Mouse (Mus musculus): ENCODE measurements at regions not wholly inside any gene's neighbourhood (a gene's known extent, or its start where the extent isn't known, plus 50 kb on each side); places are given as distances from the start of the nearest gene placed in this dataset.

- DNase-seq (ENCODE audit: low spot score), result peak; percentile 63
Measured at GRCm38 (mm10) chr5:118424764-118425568, 135.5 kb upstream of the Med13l start.

DNA sequence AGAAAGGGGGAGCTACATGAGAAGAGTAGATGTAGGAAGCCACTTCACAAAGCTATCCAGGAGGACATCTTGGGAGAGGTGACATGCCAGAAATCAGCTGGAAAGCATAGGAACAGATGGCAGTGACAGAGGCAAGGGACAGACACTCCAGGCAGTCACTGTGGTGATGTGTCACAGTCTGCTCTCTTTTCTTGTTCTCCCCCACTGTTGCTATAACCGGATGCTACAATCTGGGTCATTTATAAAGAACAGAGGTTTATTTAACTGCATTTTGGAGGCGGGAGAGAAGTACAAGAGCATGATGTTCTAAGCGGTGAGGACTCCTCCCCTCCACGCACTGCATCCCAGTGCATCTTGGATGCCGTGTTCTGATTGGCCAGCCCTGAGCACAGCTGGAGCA is 133.8 kb upstream of the Med13l start:
- no peak for DNase-seq (ENCODE audit: low spot score)

- no peak for DNase-seq (ENCODE audit: low spot score)
Measured at GRCm38 (mm10) chr5:118428323-118429095, 132.0 kb upstream of the Med13l start.

- no peak for DNase-seq (ENCODE audit: low spot score)
Measured at GRCm38 (mm10) chr5:118433599-118433998, 126.9 kb upstream of the Med13l start.

DNA sequence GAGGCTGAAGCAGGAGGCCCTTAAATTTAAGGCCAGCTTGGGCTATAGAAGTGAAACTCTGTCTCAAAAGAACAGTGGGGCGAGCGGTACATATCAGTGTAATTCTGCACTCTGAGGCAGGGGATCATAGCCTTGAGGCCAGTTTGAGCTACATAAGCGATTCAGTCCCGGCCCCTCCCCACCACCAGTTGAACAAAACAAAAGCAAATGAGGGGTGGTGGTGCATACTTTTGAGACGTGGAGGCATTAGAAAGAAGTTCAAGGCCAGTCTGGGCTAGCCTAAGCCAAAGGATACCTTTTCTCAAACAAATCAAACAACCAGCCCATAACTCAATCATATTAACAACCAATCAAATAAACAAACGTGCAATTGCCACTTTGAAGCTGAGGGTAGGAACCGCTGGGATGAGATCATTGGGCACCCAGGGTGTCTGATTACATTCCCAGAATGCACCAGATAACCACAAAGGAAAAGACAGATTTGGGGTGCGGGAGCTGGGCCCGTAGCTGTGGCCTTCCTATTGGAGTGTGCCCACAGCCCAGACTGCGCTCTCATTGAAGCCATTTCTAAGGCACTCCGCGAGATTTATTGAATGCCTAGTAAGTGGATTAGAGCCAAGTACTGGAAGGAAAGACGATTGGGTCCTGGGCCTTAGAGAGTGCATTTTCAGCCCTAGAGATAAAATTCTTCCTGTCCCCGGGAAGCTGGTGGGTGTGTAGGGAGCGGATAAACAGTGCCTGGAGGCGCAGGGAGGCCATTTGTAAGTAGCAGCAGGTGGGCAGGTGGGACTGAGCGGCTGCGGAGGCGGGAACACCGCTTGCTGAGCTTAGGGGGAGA is 125.5 kb upstream of the Med13l start:
- peak; percentile 42 for DNase-seq (ENCODE audit: low spot score)

DNA sequence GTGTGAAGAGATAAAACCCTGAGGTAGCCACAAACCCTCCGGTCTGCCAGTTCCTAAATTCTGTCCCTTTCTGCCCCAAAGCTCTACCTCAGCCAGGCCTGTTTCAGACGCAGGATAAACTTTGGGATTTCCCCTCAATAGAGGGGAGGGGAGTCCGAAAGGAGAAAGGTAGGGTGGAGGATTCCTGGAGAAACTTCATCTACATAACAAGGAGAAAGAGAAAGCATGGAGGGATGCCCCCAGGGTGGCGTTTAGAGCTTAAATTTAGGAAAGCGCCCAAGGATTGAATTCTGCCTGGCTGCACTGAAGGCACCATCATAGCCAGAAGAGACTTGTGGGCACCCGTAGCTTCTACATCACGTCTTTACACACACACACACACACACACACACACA is 124.9 kb upstream of the Med13l start:
- no peak for DNase-seq (ENCODE audit: low spot score)

DNA sequence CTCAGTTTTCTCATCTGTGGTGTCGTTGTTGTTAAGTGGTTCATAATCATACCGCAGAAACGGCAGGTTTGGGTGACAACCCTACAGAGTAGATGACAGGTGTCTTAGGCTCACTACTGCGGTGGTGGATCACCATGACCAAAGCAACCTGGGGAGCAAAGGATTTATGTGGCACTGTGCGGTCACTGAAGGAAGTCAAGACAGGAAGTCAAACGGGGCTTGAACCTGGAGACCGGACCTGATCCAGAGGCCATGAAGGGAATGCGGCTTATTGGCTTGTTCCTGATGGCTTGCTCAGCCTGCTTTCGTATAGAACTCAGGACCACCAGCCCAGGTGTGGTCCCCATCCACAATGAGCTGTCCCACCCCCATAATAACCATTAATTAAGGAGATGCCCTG is 124.4 kb upstream of the Med13l start:
- DNase-seq (ENCODE audit: low spot score), result no peak

DNA sequence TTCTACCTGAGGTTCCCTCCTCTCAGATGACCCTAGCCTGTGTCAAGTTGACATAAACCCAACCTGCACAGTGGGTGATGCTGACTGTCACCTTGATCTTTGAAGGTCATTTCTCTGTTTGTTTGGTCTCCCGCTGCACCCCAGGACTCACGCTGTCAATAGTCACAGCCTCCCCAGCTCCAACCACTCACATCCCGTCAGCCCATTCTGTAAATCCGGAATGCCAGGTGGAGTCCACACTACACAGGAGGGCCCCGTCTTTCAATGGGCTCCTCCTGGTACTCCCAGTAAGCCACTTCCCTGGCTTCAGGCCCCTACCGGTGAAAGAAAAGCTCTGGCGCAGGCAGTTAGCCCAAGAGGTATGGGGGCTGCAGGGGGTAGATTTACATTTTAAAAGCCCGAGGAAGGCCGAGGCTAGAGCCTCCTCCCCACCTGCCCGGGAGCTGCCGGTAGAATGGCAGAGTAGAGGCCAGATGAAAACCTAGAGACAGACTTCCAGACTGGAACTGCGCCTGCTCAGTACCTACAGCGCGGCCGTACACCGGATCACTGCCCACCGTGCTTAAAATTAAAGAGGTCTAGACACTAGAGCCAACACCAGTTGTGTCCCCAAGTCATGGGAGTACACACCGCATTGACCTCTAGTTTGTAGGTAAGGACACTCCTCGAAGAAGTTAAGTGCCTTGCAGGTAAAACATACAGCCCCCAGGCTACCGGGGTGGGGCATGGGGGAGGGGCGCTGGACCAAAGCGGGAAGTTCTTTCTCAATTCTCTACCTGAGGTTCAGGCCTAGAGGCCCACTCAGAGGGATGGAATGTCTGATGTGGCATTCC is 123.8 kb upstream of the Med13l start:
- no peak for DNase-seq (ENCODE audit: low spot score)

DNA sequence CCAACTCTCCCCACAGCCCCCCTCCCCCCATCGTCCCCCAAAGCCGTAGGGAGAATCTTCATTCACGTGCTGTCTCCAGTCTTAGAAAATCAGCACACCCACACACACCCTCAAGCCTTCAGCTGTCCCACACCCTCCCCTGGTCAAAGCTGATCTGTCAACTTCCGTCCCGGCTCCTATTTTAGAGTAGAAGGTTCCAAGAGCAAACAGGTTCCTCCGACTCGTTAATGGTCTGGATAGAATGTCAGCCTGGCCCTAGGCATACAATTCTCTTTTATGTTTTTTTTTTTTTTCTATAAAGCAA is 123.2 kb upstream of the Med13l start:
- no peak for DNase-seq (ENCODE audit: low spot score)

GRCm38 (mm10) chr5:118438016-118438415 is 122.5 kb upstream of the Med13l start:
- no peak for DNase-seq (ENCODE audit: low spot score)

DNA sequence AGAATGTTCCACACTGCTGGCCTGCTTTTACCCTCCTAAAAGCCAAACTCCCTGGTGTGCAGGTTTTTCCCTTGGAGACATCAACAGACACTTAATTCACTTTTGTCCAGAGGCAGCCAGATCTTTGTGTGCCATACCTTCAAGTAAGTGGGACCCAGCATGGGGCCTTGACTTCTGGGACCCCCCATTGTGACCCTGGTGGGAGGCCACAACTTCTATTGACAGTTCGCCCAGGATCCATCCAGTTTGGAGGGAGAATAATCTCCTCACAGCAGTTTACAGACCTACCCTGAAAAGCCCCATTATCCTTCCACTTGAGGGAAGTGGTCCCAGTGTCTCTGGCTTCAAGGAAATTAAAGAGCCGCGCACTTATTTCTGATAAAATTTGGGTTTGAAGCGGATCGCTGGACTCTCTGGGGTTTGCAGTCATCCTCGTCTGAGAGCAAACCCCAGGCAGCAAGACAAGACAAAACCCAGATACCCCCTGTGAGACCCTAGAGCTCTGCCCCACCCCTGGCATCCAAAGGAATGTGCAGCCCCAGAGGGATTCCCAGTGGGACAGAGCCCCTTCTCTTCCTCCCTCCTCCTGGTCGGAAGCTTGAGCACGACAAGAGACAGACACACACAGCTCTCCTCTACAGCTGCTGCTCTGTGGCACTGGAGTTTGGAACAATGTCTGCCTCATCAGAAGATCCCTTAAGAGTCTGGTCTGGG is 115.8 kb upstream of the Med13l start:
- no peak for DNase-seq (ENCODE audit: low spot score)

DNA sequence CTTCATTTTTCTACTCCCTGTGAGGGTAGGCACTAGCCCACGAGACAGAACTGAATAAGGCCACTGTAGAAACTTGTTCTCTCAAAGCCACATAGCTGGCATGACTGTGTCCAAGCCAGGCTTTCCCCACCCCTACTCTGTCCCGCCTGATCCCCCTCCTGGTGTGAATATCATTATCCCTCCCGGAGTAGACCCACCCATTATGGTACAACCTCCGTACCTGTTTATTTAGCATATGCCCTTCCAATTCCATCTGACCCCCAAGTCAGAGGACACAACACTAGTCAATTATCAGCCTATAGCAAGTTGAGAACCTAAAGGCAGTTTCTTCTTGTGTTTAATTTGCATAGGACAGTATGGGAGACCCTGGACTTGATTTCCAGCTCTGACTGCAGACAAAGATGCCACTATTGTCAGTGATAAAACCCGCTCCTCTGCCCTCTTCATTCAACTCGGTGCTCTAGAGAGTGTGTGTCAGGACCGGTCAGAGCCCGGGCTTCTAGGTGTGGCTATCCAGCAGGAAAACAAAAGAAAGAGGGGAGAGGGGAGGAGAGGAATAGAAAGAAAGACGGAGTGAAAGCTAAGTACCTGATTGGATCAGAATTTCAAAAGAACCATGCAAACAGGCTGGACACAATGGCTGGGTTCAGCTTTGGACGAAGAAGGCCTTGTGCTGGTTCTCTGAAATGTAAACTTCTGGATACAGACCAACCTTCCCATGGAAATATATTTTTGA is 115.1 kb upstream of the Med13l start:
- DNase-seq (ENCODE audit: low spot score), result no peak

GRCm38 (mm10) chr5:118445988-118446280 is 114.5 kb upstream of the Med13l start:
- no peak for DNase-seq (ENCODE audit: low spot score)

- DNase-seq (ENCODE audit: low spot score), result no peak
Measured at GRCm38 (mm10) chr5:118446878-118447277, 113.6 kb upstream of the Med13l start.

DNA sequence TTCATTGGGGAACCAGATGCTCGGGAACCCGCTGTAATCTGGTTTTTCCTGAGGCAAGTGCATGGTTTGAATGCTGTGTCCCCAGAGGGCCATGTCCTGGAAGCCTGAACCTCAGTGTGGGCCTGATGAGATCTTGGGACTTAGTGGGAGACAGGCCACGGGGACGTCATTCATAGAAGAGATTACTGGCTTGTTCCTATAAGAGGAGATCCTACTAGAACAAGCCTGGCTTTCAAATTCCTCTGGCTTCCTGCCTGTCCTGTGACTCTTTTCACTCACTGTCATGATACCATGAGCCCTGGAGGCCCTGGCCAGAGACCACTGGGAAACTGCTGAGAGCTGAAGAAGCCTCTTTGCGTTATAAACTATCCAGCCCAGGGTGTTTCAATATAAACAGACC is 113.1 kb upstream of the Med13l start:
- no peak for DNase-seq (ENCODE audit: low spot score)

GRCm38 (mm10) chr5:118448884-118449515 is 111.5 kb upstream of the Med13l start:
- DNase-seq (ENCODE audit: low spot score), result no peak

DNA sequence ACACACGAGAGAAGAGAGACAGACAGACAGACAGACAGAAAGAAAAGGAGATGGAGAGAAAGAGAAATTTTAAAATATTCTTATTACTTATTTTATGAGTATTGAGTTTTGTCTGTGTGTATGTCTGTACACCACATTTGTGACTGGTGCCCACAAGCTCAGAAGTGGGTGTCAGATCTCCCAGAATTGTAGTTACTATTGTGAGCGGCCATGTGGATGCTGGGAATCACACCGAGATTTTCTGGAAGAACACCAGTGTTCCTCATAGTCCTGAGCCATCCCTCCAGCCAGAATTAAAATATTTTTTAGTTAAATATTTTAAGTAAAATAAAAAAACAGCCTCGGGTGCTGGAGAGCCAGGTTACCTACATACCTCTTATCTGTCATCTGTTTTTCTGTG is 110.6 kb upstream of the Med13l start:
- DNase-seq (ENCODE audit: low spot score), result no peak

- DNase-seq (ENCODE audit: low spot score), result no peak
Measured at GRCm38 (mm10) chr5:118452052-118452451, 108.4 kb upstream of the Med13l start.

DNA sequence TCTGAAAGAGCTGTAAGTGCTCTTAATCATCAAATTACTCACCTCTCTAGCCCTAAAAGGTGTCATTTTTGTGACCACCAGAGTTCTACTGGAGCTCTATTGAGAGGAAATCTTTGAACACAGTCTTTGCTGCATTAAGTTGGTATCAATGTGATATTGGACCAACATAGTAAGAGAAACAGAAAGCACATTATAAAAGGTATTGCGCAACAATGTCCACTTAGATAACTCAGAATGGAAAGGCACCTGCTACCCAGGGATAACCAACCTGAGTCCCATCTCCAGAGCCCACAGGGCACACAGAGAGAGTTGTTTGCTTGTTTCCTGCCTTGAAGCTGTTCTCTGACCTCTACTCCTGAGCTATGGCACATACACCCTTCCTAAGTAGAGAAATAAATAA is 106.4 kb upstream of the Med13l start:
- DNase-seq (ENCODE audit: low spot score), result no peak

DNA sequence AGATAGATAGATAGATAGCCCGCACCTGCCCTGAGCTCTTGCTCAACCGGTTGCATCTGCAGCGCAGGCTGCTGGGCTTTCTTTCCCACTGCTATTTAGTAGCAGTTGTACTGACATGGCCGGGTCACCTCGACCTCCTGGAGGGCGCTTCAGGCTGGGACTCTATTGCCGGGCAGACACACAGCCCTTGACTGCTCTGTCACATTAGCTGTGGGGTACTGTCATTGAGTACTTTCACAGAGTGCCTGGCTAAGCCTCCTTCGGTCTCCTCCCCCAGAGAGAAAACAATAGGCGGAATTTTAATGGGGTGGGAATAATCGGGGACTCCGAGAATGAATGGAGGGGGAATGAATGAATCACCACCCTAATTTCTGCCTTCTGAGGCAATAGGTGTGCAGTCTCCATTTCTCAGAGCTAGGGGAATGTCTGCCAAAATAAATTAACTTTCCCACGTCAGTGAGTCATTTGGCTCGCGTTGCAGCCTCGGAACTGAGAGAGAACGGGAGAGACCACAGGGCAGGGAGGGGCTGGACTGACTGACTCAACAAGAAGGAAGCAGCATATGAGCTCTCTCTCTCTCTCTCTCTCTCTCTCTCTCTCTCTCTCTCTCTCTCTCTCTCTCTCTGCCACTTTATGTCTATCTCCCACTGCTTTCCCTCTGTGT is 101.6 kb upstream of the Med13l start:
- peak; percentile 84 for DNase-seq (ENCODE audit: low spot score)
